Mouse (Mus musculus): ENCODE measurements around the gene Rasgrp2. TPM values are rescaled to one million over a fixed set of nuclear protein-coding genes. Genes with fewer than 3 reads are reported as not detected.

Rasgrp2 gene
- polyA plus RNA-seq, 1 experiment = 0.71 TPM

- Histone ChIP-seq H3ac (ENCODE audit: control insufficient read depth, insufficient read length, low read depth) (no peak overlapping the region), H3K79me3 (ENCODE audit: low read depth) (no peaks in the 10 kb centered on the region), H3K36me3 (ENCODE audit: control insufficient read depth, insufficient read depth) (no peaks in the 10 kb centered on the region), H3K27me3 (ENCODE audit: control insufficient read depth, insufficient read depth, insufficient read length) (peaks cover 75% of the 10 kb centered on the region), H3K79me2 (ENCODE audit: control insufficient read depth, insufficient read depth) (no peaks in the 10 kb centered on the region), H3K4me3 (ENCODE audit: insufficient read depth, poor library complexity, severe bottlenecking) (no peak overlapping the region)
- TF ChIP-seq CEBPB (IDR thresholded peaks at IDR 0.05; ENCODE audit: low read depth) = no peak
- TF ChIP-seq CTCF (IDR thresholded peaks at IDR 0.05; ENCODE audit: control insufficient read depth, insufficient read depth, insufficient read length) = no peak
- TF ChIP-seq FOSL1 (IDR thresholded peaks at IDR 0.05; ENCODE audit: insufficient read depth, low read length, poor library complexity, severe bottlenecking) = no peak
- no peak for TF ChIP-seq MAX (IDR thresholded peaks at IDR 0.05)
- no peak for TF ChIP-seq MYOD1 (IDR thresholded peaks at IDR 0.05; ENCODE audit: control insufficient read depth, insufficient read length, low read depth)
- TF ChIP-seq USF1 (IDR thresholded peaks at IDR 0.05; ENCODE audit: low read depth) = no peak
- TF ChIP-seq MYOG (IDR thresholded peaks at IDR 0.05; ENCODE audit: control insufficient read depth, extremely low read depth, insufficient read length) = no peak
These were observed 28.7 kb downstream of the Rasgrp2 start for GRCm38 (mm10) chr19:6427653-6428434.

- Histone ChIP-seq H3K36me3 (ENCODE audit: control insufficient read depth, insufficient read depth) (no peaks in the 10 kb centered on the region), H3K79me3 (ENCODE audit: low read depth) (no peaks in the 10 kb centered on the region), H3K27me3 (ENCODE audit: control insufficient read depth, insufficient read depth, insufficient read length) (peaks cover 74% of the 10 kb centered on the region), H3K4me3 (ENCODE audit: insufficient read depth, poor library complexity, severe bottlenecking) (no peak overlapping the region), H3K79me2 (ENCODE audit: control insufficient read depth, insufficient read depth) (no peaks in the 10 kb centered on the region), H3ac (ENCODE audit: control insufficient read depth, insufficient read length, low read depth) (no peak overlapping the region)
- no peak for TF ChIP-seq CEBPB (IDR thresholded peaks at IDR 0.05; ENCODE audit: low read depth)
- TF ChIP-seq FOSL1 (IDR thresholded peaks at IDR 0.05; ENCODE audit: insufficient read depth, low read length, poor library complexity, severe bottlenecking) = no peak
These were observed 29.5 kb downstream of the Rasgrp2 start for GRCm38 (mm10) chr19:6428501-6429200.

DNA sequence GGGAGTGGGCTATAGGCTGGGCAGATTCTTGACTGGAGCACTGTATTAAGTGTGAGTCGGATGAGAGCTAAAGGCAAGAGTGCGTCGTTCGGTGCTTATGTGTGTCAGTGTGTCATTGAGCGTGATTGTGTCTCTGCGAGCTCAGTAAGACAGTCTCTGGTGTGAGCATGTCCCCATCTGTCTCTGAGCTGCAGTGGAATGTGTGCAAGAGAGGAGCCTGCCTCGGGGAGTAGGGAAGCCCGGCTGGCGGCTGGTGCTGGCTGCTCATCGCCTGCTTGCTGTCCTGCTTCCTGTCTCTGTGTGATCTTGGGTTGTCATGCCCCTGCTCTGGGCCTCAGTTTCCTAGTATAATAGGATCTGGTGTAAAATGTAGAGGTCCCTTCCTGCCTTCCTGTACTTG lies 43.9 kb downstream of the Rasgrp2 start:
- no peaks in the 10 kb centered on the region for H3K79me3 ChIP-seq (ENCODE audit: low read depth)
- no peak overlapping the region for H3ac ChIP-seq (ENCODE audit: control insufficient read depth, insufficient read length, low read depth)
- H3K4me3 ChIP-seq (ENCODE audit: insufficient read depth, poor library complexity, severe bottlenecking) = no peak overlapping the region
- TF ChIP-seq MYOG (IDR thresholded peaks at IDR 0.05; ENCODE audit: control insufficient read depth, extremely low read depth, insufficient read length) (no peak), MYOD1 (IDR thresholded peaks at IDR 0.05; ENCODE audit: control insufficient read depth, insufficient read length, low read depth) (no peak), USF1 (IDR thresholded peaks at IDR 0.05; ENCODE audit: low read depth) (no peak), CTCF (IDR thresholded peaks at IDR 0.05; ENCODE audit: control insufficient read depth, insufficient read depth, insufficient read length) (no peak), MAX (IDR thresholded peaks at IDR 0.05) (no peak), CEBPB (IDR thresholded peaks at IDR 0.05; ENCODE audit: low read depth) (no peak), FOSL1 (IDR thresholded peaks at IDR 0.05; ENCODE audit: insufficient read depth, low read length, poor library complexity, severe bottlenecking) (no peak)
- H3K27me3 ChIP-seq (ENCODE audit: control insufficient read depth, insufficient read depth, insufficient read length) = peaks cover 87% of the 10 kb centered on the region
- H3K79me2 ChIP-seq (ENCODE audit: control insufficient read depth, insufficient read depth) = no peaks in the 10 kb centered on the region
- no peaks in the 10 kb centered on the region for H3K36me3 ChIP-seq (ENCODE audit: control insufficient read depth, insufficient read depth)

DNA sequence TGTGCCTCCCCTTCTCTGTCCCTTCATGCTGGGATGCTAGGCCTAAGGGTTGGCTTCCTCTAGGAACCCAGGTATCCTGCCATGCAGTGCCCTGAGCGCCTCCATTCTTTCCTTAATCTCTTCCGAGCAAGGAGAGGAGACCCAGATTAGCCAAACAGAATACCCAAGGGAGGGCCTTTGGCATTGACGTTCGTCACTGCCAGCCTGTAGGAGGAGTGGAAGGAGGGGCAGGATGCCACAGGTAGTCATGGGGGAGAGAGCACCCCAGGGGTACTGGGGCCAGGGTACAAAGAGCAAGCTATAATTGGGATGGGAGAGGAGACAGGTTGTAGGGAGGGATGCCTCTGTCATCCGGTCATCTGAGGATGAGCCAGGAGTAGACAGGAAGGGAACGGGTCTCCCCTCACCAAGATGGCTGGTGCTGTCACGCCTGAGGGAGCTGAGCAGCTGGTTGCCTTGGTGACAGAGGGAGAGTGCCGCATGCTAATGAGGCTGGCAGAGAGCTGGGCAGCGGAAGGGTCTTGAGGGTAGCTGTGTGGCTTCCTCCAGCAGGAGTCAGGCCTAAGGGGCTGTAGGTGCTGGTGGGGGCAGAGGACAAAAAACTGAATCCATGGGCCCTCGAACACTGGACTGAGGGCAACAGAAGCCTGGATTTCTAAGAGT lies 46.8 kb downstream of the Rasgrp2 start:
- Histone ChIP-seq H3K4me3 (ENCODE audit: insufficient read depth, poor library complexity, severe bottlenecking) (no peak overlapping the region), H3K27me3 (ENCODE audit: control insufficient read depth, insufficient read depth, insufficient read length) (peaks cover 95% of the 10 kb centered on the region), H3K36me3 (ENCODE audit: control insufficient read depth, insufficient read depth) (no peaks in the 10 kb centered on the region), H3ac (ENCODE audit: control insufficient read depth, insufficient read length, low read depth) (no peak overlapping the region), H3K79me3 (ENCODE audit: low read depth) (no peaks in the 10 kb centered on the region), H3K79me2 (ENCODE audit: control insufficient read depth, insufficient read depth) (no peaks in the 10 kb centered on the region)
- TF ChIP-seq USF1 (IDR thresholded peaks at IDR 0.05; ENCODE audit: low read depth) (no peak), FOSL1 (IDR thresholded peaks at IDR 0.05; ENCODE audit: insufficient read depth, low read length, poor library complexity, severe bottlenecking) (no peak), MYOG (IDR thresholded peaks at IDR 0.05; ENCODE audit: control insufficient read depth, extremely low read depth, insufficient read length) (no peak), CEBPB (IDR thresholded peaks at IDR 0.05; ENCODE audit: low read depth) (no peak), CTCF (IDR thresholded peaks at IDR 0.05; ENCODE audit: control insufficient read depth, insufficient read depth, insufficient read length) (no peak), MAX (IDR thresholded peaks at IDR 0.05) (no peak)

GRCm38 (mm10) chr19:6446736-6447437 lies 47.7 kb downstream of the Rasgrp2 start:
- no peaks in the 10 kb centered on the region for H3K36me3 ChIP-seq (ENCODE audit: control insufficient read depth, insufficient read depth)
- H3K79me2 ChIP-seq (ENCODE audit: control insufficient read depth, insufficient read depth) = no peaks in the 10 kb centered on the region
- no peaks in the 10 kb centered on the region for H3K79me3 ChIP-seq (ENCODE audit: low read depth)
- H3K27me3 ChIP-seq (ENCODE audit: control insufficient read depth, insufficient read depth, insufficient read length) = peaks cover 95% of the 10 kb centered on the region
- H3K4me3 ChIP-seq (ENCODE audit: insufficient read depth, poor library complexity, severe bottlenecking) = no peak overlapping the region
- H3ac ChIP-seq (ENCODE audit: control insufficient read depth, insufficient read length, low read depth) = no peak overlapping the region
- TF ChIP-seq MAX (IDR thresholded peaks at IDR 0.05) (no peak), MYOD1 (IDR thresholded peaks at IDR 0.05; ENCODE audit: control insufficient read depth, insufficient read length, low read depth) (no peak), MYOG (IDR thresholded peaks at IDR 0.05; ENCODE audit: control insufficient read depth, extremely low read depth, insufficient read length) (no peak), FOSL1 (IDR thresholded peaks at IDR 0.05; ENCODE audit: insufficient read depth, low read length, poor library complexity, severe bottlenecking) (no peak), USF1 (IDR thresholded peaks at IDR 0.05; ENCODE audit: low read depth) (no peak), CTCF (IDR thresholded peaks at IDR 0.05; ENCODE audit: control insufficient read depth, insufficient read depth, insufficient read length) (no peak), CEBPB (IDR thresholded peaks at IDR 0.05; ENCODE audit: low read depth) (no peak)

All from C2C12 (cell line).